7 mouse cellular contexts compared by ENCODE assay signal in the genomic region with DNA sequence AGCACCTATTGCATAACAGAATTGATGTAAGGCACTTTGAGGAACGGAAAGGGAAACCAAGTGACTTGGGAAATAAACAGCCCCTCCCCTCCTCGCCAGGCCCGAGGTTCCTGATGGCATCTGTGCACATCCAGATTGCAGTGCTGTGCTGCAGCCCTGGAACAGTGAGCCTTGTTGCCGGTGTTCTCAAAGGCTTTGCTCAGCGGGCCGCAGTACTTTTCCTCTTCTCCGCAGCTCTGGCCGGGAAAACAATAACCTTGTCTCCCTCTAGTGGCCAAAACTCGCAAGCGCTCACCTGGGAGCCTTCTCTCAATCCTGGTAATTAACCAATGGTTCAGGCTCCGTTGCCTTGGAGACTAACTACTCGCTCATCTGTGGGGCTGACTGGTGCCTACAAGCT. TPM values are rescaled to one million over a fixed set of nuclear protein-coding genes. Genes with fewer than 3 reads are reported as not detected.
A peak's percentile ranks its signal among the peaks of the same experiment; 100 is the strongest.
DNase-seq lines count a peak whose midpoint lies in the region; ATAC-seq and TF ChIP-seq lines count a peak whose summit lies in the region.

No protein-coding gene starts in this region.

- peaks cover 34% of the 10 kb centered on the region for H3K27me3 ChIP-seq in embryonic facial prominence, embryonic 10.5 days (replicated peaks; ENCODE audit: low read depth, poor library complexity, severe bottlenecking)
- no peaks in the 10 kb centered on the region for H3K27me3 ChIP-seq in limb, embryonic 14.5 days (ENCODE audit: control insufficient read depth, insufficient read depth, low read length)
- no peaks in the 10 kb centered on the region for H3K27me3 ChIP-seq in midbrain, embryonic 16.5 days (ENCODE audit: control insufficient read depth, insufficient read depth, low read depth, low read length)

- WGBS in embryonic facial prominence, embryonic 10.5 days: 4% methylated on average over 12 of the region's 12 CpGs
- under 1% methylated on average over 12 of the region's 12 CpGs for WGBS in limb, embryonic 14.5 days
- WGBS in midbrain, embryonic 16.5 days: 3% methylated on average over 12 of the region's 12 CpGs

- H3K27ac ChIP-seq in embryonic facial prominence, embryonic 10.5 days (replicated peaks): no peak overlapping the region
- no peak overlapping the region for H3K27ac ChIP-seq in limb, embryonic 14.5 days (replicated peaks; ENCODE audit: low read depth, low read length)
- H3K27ac ChIP-seq in midbrain, embryonic 16.5 days (ENCODE audit: low read length): no peak overlapping the region

- TF ChIP-seq POLR2A in limb, embryonic 14.5 days (IDR thresholded peaks at IDR 0.05; ENCODE audit: borderline replicate concordance, extremely low read depth, insufficient read depth, insufficient read length): no peak

- no peaks in the 10 kb centered on the region for H3K36me3 ChIP-seq in embryonic facial prominence, embryonic 10.5 days (replicated peaks)
- H3K36me3 ChIP-seq in limb, embryonic 14.5 days (ENCODE audit: control insufficient read depth, insufficient read depth, low read length): no peaks in the 10 kb centered on the region
- no peaks in the 10 kb centered on the region for H3K36me3 ChIP-seq in midbrain, embryonic 16.5 days (ENCODE audit: control insufficient read depth, insufficient read depth, low read length)

- peak overlapping the region; percentile 37 for H3K4me2 ChIP-seq in limb, embryonic 14.5 days (replicated peaks; ENCODE audit: low read depth, low read length, severe bottlenecking)
- H3K4me2 ChIP-seq in midbrain, embryonic 16.5 days (ENCODE audit: low read length): peak overlapping the region; percentile 38

- no peaks in the 10 kb centered on the region for H3K9me3 ChIP-seq in embryonic facial prominence, embryonic 10.5 days
- H3K9me3 ChIP-seq in limb, embryonic 14.5 days (ENCODE audit: control insufficient read depth, low read length): no peaks in the 10 kb centered on the region
- no peaks in the 10 kb centered on the region for H3K9me3 ChIP-seq in midbrain, embryonic 16.5 days (replicated peaks; ENCODE audit: control insufficient read depth, low read length, poor library complexity, severe bottlenecking)

- peak; percentile 69; the same call in 1 of the 2 replicates for ATAC-seq in limb, embryonic 14.5 days (ENCODE audit: low FRiP score, low read depth)
- peak; percentile 85 for ATAC-seq in midbrain, embryonic 16.5 days

- peaks cover 17% of the 10 kb centered on the region for H3K4me1 ChIP-seq in embryonic facial prominence, embryonic 10.5 days
- H3K4me1 ChIP-seq in limb, embryonic 14.5 days (ENCODE audit: control insufficient read depth, insufficient read depth, low read length): no peaks in the 10 kb centered on the region
- peaks cover 8% of the 10 kb centered on the region for H3K4me1 ChIP-seq in midbrain, embryonic 16.5 days (ENCODE audit: control insufficient read depth, insufficient read depth, low read length)

- peak; percentile 82 for DNase-seq in adrenal gland, postnatal 14 days
- DNase-seq in embryonic facial prominence, embryonic 10.5 days (ENCODE audit: low spot score): peak; percentile 85
- DNase-seq in heart, adult 8-10 months (ENCODE audit: low spot score): peak; percentile 62
- peak; percentile 79 for DNase-seq in kidney, adult 9 months
- peak; percentile 82 for DNase-seq in limb, embryonic 14.5 days (ENCODE audit: low spot score)
- peak; percentile 7 to 13 for DNase-seq in spleen, postnatal 36 days (ENCODE audit: low spot score in 2 of 2)

- peak overlapping the region; percentile 5; the same call in 1 of the 2 replicates for H3K4me3 ChIP-seq in embryonic facial prominence, embryonic 10.5 days
- no peak overlapping the region for H3K4me3 ChIP-seq in limb, embryonic 14.5 days (replicated peaks; ENCODE audit: low read length)
- no peak overlapping the region for H3K4me3 ChIP-seq in midbrain, embryonic 16.5 days (ENCODE audit: low read depth, low read length)

- no peak overlapping the region for H3K9ac ChIP-seq in limb, embryonic 14.5 days (ENCODE audit: low read depth, low read length, severe bottlenecking)
- H3K9ac ChIP-seq in midbrain, embryonic 16.5 days (ENCODE audit: low read depth, low read length): peak overlapping the region; percentile 37; the same call in 1 of the 2 replicates

RNA-seq across cellular contexts. Expression of a gene that starts 38.4 kb away (rescaled TPM):
- total RNA-seq in adrenal gland, postnatal 14 days (2021): 2.3 and 3.9 TPM in 2 replicates
- polyA plus RNA-seq in embryonic facial prominence, embryonic 10.5 days (2016; fragmentation: Nextera tagmentation; extraction: Ambion mirVana): 6.7 and 8.1 TPM in 2 replicates
- 1 to 10 TPM in 2 of 4 experiments, under 1 TPM in 2; 0.72 to 1.2 (median 0.95) TPM for total RNA-seq in heart, adult 8-10 months (2022)
- polyA plus RNA-seq in limb, embryonic 14.5 days (2012; rRNA removed): 8.6 and 9.1 TPM in 2 replicates
- polyA plus RNA-seq in limb, embryonic 14.5 days (2014; fragmentation: Nextera tagmentation; extraction: Ambion mirVana): 8.5 and 8.9 TPM in 2 replicates
- polyA plus RNA-seq in midbrain, embryonic 16.5 days (2015; fragmentation: Nextera tagmentation; extraction: Ambion mirVana): 22.7 and 28.8 TPM in 2 replicates

RNA-seq across cellular contexts. Expression of a gene that starts 55.9 kb away (rescaled TPM):
- 2.8 and 3.6 TPM in 2 replicates for total RNA-seq in adrenal gland, postnatal 14 days (2021)
- polyA plus RNA-seq in embryonic facial prominence, embryonic 10.5 days (2016; fragmentation: Nextera tagmentation; extraction: Ambion mirVana): 0.47 and 0.82 TPM in 2 replicates
- 1 to 10 TPM; 1.8 to 2.7 (median 2.1) TPM for total RNA-seq in heart, adult 8-10 months (2022)
- polyA plus RNA-seq in limb, embryonic 14.5 days (2012; rRNA removed): 0.88 and 1.1 TPM in 2 replicates
- 1.6 and 2.3 TPM in 2 replicates for polyA plus RNA-seq in limb, embryonic 14.5 days (2014; fragmentation: Nextera tagmentation; extraction: Ambion mirVana)
- polyA plus RNA-seq in midbrain, embryonic 16.5 days (2015; fragmentation: Nextera tagmentation; extraction: Ambion mirVana): 1.2 and 1.4 TPM in 2 replicates

Comparison
In these comparisons a context has a peak if more than half of its experiments do, and no peak if none do; other contexts are left out.
1. DNase-seq: peak in every context shown above with its lines; median percentile 85 in embryonic facial prominence, embryonic 10.5 days; 82 in adrenal gland, postnatal 14 days; 82 in limb, embryonic 14.5 days; 79 in kidney, adult 9 months; 62 in heart, adult 8-10 months; 10 in spleen, postnatal 36 days.